Mouse (Mus musculus): ENCODE measurements at regions not wholly inside any gene's neighbourhood (a gene's known extent, or its start where the extent isn't known, plus 50 kb on each side); places are given as distances from the start of the nearest gene placed in this dataset.

- DNase-seq (ENCODE audit: low spot score): peak; percentile 42
Observed at GRCm38 (mm10) chr3:106879994-106880393, 53.9 kb upstream of the Olfr266 start.

GRCm38 (mm10) chr3:106903198-106903597, 77.1 kb upstream of the Olfr266 start:
- peak; percentile 71 for DNase-seq (ENCODE audit: low spot score)

GRCm38 (mm10) chr3:106906668-106907067, 80.6 kb upstream of the Olfr266 start:
- DNase-seq (ENCODE audit: low spot score): no peak

GRCm38 (mm10) chr3:106936067-106936466, 99.9 kb upstream of the Kcna3 start:
- no peak for DNase-seq (ENCODE audit: low spot score)

GRCm38 (mm10) chr3:106940095-106940494, 95.9 kb upstream of the Kcna3 start:
- peak; percentile 20 for DNase-seq (ENCODE audit: low spot score)

- no peak for DNase-seq (ENCODE audit: low spot score)
Observed at GRCm38 (mm10) chr3:106955555-106956446, 80.2 kb upstream of the Kcna3 start.

GRCm38 (mm10) chr3:106957162-106957895, 78.6 kb upstream of the Kcna3 start:
- DNase-seq (ENCODE audit: low spot score): no peak

GRCm38 (mm10) chr3:106958194-106958593, 77.8 kb upstream of the Kcna3 start:
- no peak for DNase-seq (ENCODE audit: low spot score)

GRCm38 (mm10) chr3:106960596-106960995, 75.4 kb upstream of the Kcna3 start:
- no peak for DNase-seq (ENCODE audit: low spot score)

- peak; percentile 5 for DNase-seq (ENCODE audit: low spot score)
Observed at GRCm38 (mm10) chr3:106962466-106962865, 73.5 kb upstream of the Kcna3 start.

GRCm38 (mm10) chr3:106966198-106966597, 69.8 kb upstream of the Kcna3 start:
- DNase-seq (ENCODE audit: low spot score): no peak

GRCm38 (mm10) chr3:106967479-106967878, 68.5 kb upstream of the Kcna3 start:
- no peak for DNase-seq (ENCODE audit: low spot score)

- no peak for DNase-seq (ENCODE audit: low spot score)
Observed at GRCm38 (mm10) chr3:106974114-106974789, 61.7 kb upstream of the Kcna3 start.

GRCm38 (mm10) chr3:106978728-106979127, 57.2 kb upstream of the Kcna3 start:
- no peak for DNase-seq (ENCODE audit: low spot score)

GRCm38 (mm10) chr3:106980914-106981313, 55.1 kb upstream of the Kcna3 start:
- DNase-seq (ENCODE audit: low spot score): no peak

GRCm38 (mm10) chr3:106981323-106981722, 54.6 kb upstream of the Kcna3 start:
- no peak for DNase-seq (ENCODE audit: low spot score)

- no peak for DNase-seq (ENCODE audit: low spot score)
Observed at GRCm38 (mm10) chr3:106984231-106984630, 51.7 kb upstream of the Kcna3 start.

Data from adipocyte (in vitro differentiated cells).